Mouse (Mus musculus) ZHBTc4 (cell line): ENCODE results near the gene Onecut3.

Source experiments
- DNase-seq: peaks from one replicate; pipeline ENCODE4 v3.0.0-alpha.2; 2011; ENCODE audit warnings: low read depth, low spot score

Gene Onecut3

GRCm38 (mm10) chr10:80552364-80552763, 57.7 kb downstream of the Onecut3 start:
- peak; percentile 55 for DNase-seq

DNA sequence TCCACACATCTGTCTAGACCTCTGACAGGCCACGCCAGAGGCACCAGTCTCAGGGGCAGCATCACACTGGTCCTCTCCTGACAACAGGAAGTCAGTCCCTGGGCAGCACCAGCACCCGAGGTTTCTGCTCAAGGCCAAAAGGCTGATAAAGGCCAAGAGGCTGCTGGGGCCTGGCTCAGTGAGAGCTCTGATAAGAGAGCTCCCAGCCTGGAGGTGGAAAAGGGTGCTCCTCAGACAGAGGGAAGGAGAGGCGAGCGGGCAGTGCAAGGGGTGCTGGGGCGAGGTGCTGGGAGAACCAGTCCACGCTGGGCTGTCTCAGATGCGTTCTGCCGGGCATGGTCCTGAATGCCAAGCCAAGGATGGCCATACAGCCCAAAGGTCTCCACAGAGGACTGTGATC, 58.9 kb downstream of the Onecut3 start:
- no peak for DNase-seq

- no peak for DNase-seq
These were observed 59.4 kb downstream of the Onecut3 start for GRCm38 (mm10) chr10:80553997-80554396.

- DNase-seq: peak; percentile 83
These were observed 62.8 kb downstream of the Onecut3 start for GRCm38 (mm10) chr10:80557346-80557965.

- no peak for DNase-seq
These were observed 64.8 kb downstream of the Onecut3 start for GRCm38 (mm10) chr10:80559431-80559830.

DNA sequence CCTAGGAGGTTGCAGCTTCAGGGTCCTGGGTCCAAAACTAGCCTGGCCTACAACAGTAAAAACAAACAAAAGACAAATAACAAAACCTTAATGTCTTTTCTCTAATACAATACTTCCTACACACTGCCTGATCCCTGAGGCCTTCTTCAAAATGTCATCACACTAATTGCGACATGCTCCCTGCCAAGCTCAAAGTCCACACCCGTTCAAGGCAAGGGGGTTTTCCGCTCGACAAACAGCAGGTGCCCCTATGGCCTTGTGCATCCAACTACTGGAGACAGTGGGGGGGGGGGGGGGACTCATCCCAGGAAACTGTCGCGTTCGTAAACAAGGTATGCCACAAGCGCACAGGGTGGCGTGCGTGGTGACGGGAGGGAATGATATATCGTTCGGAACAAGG, 66.0 kb downstream of the Onecut3 start:
- no peak for DNase-seq

GRCm38 (mm10) chr10:80561116-80561944, 66.7 kb downstream of the Onecut3 start, which contains the start of gene Rexo1:
Gene Rexo1, minus strand, starts transcription at chr10:80561560.
- peak; percentile 96 for DNase-seq

DNA sequence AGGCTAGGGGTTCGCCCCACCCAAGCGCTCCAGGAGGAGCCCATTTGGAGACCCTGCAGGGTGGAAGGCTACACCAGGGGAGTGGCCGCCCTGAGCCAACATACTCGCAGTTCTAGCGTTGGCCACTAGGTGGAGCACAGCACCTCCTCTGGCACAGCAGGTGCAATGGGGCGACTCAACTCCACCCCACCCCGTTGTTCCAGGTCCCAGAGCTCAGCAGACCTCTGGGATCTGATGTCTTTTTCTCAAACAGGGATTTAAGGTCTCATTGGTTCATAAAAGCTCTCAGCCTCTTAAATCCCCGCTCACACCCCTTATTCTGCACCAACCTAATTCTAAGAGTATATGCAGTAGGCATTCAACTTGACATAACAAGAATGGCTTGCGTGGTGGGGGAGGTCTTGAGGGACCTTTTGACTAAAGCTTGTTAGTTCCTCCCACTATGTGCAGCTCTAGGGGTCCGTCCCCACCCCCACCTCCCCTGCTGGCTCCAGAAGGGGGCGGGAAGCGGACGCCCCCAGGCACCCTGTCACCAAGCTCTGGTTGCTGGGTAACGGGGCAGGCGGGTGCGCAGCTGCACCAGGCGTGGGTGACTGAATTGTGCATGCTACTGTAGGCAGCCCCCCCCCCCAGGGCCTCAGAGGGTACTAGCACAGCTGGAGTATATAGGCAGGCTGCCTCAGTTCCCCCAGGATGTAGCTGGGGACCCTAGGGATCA, 71.9 kb downstream of the Onecut3 start:
- peak; percentile 92 for DNase-seq
